Mouse (Mus musculus): ENCODE measurements around the gene Sv2c. TPM values are rescaled to one million over a fixed set of nuclear protein-coding genes. Genes with fewer than 3 reads are reported as not detected.

The Sv2c gene
- total and polyA plus RNA-seq, 2 experiments from 2014 or later = 0.15 to 0.25 TPM

GRCm38 (mm10) chr13:96052755-96053154 lies 79.6 kb downstream of the Sv2c start:
- 74% methylated on average over 3 of the region's 3 CpGs for WGBS
- Histone ChIP-seq H3K4me3 (ENCODE audit: low read depth, low read length) (no peak overlapping the region), H3K9ac (replicated peaks; ENCODE audit: low read depth, low read length) (no peak overlapping the region), H3K27me3 (ENCODE audit: control insufficient read depth, insufficient read depth, low read length) (no peaks in the 10 kb centered on the region), H3K9me3 (replicated peaks; ENCODE audit: control insufficient read depth, low read length) (no peaks in the 10 kb centered on the region), H3K4me2 (ENCODE audit: low read depth, low read length) (no peak overlapping the region), H3K36me3 (replicated peaks; ENCODE audit: control insufficient read depth, insufficient read depth, low read length) (no peaks in the 10 kb centered on the region), H3K4me1 (ENCODE audit: control insufficient read depth, insufficient read depth) (no peaks in the 10 kb centered on the region), H3K27ac (ENCODE audit: low read depth) (no peak overlapping the region)
- no peak for DNase-seq (ENCODE audit: low spot score)
- no peak for ATAC-seq (ENCODE audit: insufficient read depth, low read depth)
- TF ChIP-seq CTCF (IDR thresholded peaks at IDR 0.05; ENCODE audit: low read depth) (no peak), EP300 (IDR thresholded peaks at IDR 0.05; ENCODE audit: low read depth) (no peak)

- 61% methylated on average over 5 of the region's 5 CpGs for WGBS
- Histone ChIP-seq H3K4me3 (ENCODE audit: low read depth, low read length) (no peak overlapping the region), H3K9ac (replicated peaks; ENCODE audit: low read depth, low read length) (no peak overlapping the region), H3K27me3 (ENCODE audit: control insufficient read depth, insufficient read depth, low read length) (no peaks in the 10 kb centered on the region), H3K36me3 (replicated peaks; ENCODE audit: control insufficient read depth, insufficient read depth, low read length) (no peaks in the 10 kb centered on the region), H3K9me3 (replicated peaks; ENCODE audit: control insufficient read depth, low read length) (no peaks in the 10 kb centered on the region), H3K4me1 (ENCODE audit: control insufficient read depth, insufficient read depth) (no peaks in the 10 kb centered on the region), H3K4me2 (ENCODE audit: low read depth, low read length) (no peak overlapping the region), H3K27ac (ENCODE audit: low read depth) (no peak overlapping the region)
- ATAC-seq (ENCODE audit: insufficient read depth, low read depth) (no peak), DNase-seq (ENCODE audit: low spot score) (no peak)
- no peak for TF ChIP-seq EP300 (IDR thresholded peaks at IDR 0.05; ENCODE audit: low read depth)
- TF ChIP-seq CTCF (IDR thresholded peaks at IDR 0.05; ENCODE audit: low read depth) = no peak
Measured at GRCm38 (mm10) chr13:96045396-96045795, 87.0 kb downstream of the Sv2c start.

- no peaks in the 10 kb centered on the region for H3K9me3 ChIP-seq (replicated peaks; ENCODE audit: control insufficient read depth, low read length)
- TF ChIP-seq EP300 (IDR thresholded peaks at IDR 0.05; ENCODE audit: low read depth) = no peak
- no peak for TF ChIP-seq CTCF (IDR thresholded peaks at IDR 0.05; ENCODE audit: low read depth)
- no peaks in the 10 kb centered on the region for H3K27me3 ChIP-seq (ENCODE audit: control insufficient read depth, insufficient read depth, low read length)
- no peaks in the 10 kb centered on the region for H3K4me1 ChIP-seq (ENCODE audit: control insufficient read depth, insufficient read depth)
- ATAC-seq (ENCODE audit: insufficient read depth, low read depth) = no peak
- WGBS = 64% methylated on average over 11 of the region's 11 CpGs
- H3K4me2 ChIP-seq (ENCODE audit: low read depth, low read length) = no peak overlapping the region
- DNase-seq (ENCODE audit: low spot score) = no peak
- H3K9ac ChIP-seq (replicated peaks; ENCODE audit: low read depth, low read length) = no peak overlapping the region
- H3K4me3 ChIP-seq (ENCODE audit: low read depth, low read length) = no peak overlapping the region
- H3K27ac ChIP-seq (ENCODE audit: low read depth) = no peak overlapping the region
- no peaks in the 10 kb centered on the region for H3K36me3 ChIP-seq (replicated peaks; ENCODE audit: control insufficient read depth, insufficient read depth, low read length)
Measured at GRCm38 (mm10) chr13:96040275-96041042, 91.9 kb downstream of the Sv2c start.

GRCm38 (mm10) chr13:96039536-96039935 lies 92.8 kb downstream of the Sv2c start:
- H3K27me3 ChIP-seq (ENCODE audit: control insufficient read depth, insufficient read depth, low read length) = no peaks in the 10 kb centered on the region
- TF ChIP-seq CTCF (IDR thresholded peaks at IDR 0.05; ENCODE audit: low read depth) (no peak), EP300 (IDR thresholded peaks at IDR 0.05; ENCODE audit: low read depth) (no peak)
- no peak for DNase-seq (ENCODE audit: low spot score)
- no peak overlapping the region for H3K4me2 ChIP-seq (ENCODE audit: low read depth, low read length)
- H3K9ac ChIP-seq (replicated peaks; ENCODE audit: low read depth, low read length) = no peak overlapping the region
- no peak for ATAC-seq (ENCODE audit: insufficient read depth, low read depth)
- H3K4me3 ChIP-seq (ENCODE audit: low read depth, low read length) = no peak overlapping the region
- H3K9me3 ChIP-seq (replicated peaks; ENCODE audit: control insufficient read depth, low read length) = no peaks in the 10 kb centered on the region
- 25% methylated on average over 1 of the region's 1 CpGs for WGBS
- no peaks in the 10 kb centered on the region for H3K4me1 ChIP-seq (ENCODE audit: control insufficient read depth, insufficient read depth)
- no peaks in the 10 kb centered on the region for H3K36me3 ChIP-seq (replicated peaks; ENCODE audit: control insufficient read depth, insufficient read depth, low read length)
- no peak overlapping the region for H3K27ac ChIP-seq (ENCODE audit: low read depth)

GRCm38 (mm10) chr13:96030368-96031223 lies 101.8 kb downstream of the Sv2c start:
- H3K4me3 ChIP-seq (ENCODE audit: low read depth, low read length) = no peak overlapping the region
- peak; percentile 83 for TF ChIP-seq CTCF (IDR thresholded peaks at IDR 0.05; ENCODE audit: low read depth)
- no peak for TF ChIP-seq EP300 (IDR thresholded peaks at IDR 0.05; ENCODE audit: low read depth)
- H3K4me2 ChIP-seq (ENCODE audit: low read depth, low read length) = no peak overlapping the region
- DNase-seq (ENCODE audit: low spot score) = peak; percentile 12
- WGBS = 51% methylated on average over 19 of the region's 19 CpGs
- H3K36me3 ChIP-seq (replicated peaks; ENCODE audit: control insufficient read depth, insufficient read depth, low read length) = no peaks in the 10 kb centered on the region
- ATAC-seq (ENCODE audit: insufficient read depth, low read depth) = no peak
- no peaks in the 10 kb centered on the region for H3K27me3 ChIP-seq (ENCODE audit: control insufficient read depth, insufficient read depth, low read length)
- H3K9me3 ChIP-seq (replicated peaks; ENCODE audit: control insufficient read depth, low read length) = no peaks in the 10 kb centered on the region
- H3K27ac ChIP-seq (ENCODE audit: low read depth) = no peak overlapping the region
- no peaks in the 10 kb centered on the region for H3K4me1 ChIP-seq (ENCODE audit: control insufficient read depth, insufficient read depth)
- no peak overlapping the region for H3K9ac ChIP-seq (replicated peaks; ENCODE audit: low read depth, low read length)
